Mouse (Mus musculus): ENCODE results near the gene Ndufaf5.
"Not testable (repeated sequence)": the region's sequence is repeated elsewhere in the genome, so short reads cannot be mapped to it uniquely, and the experiment has no call there.

Ndufaf5 gene

GRCm38 (mm10) chr2:140170127-140170802 lies at the start of gene Ndufaf5, which contains the start of gene Esf1:
Gene Ndufaf5, plus strand, starts transcription at chr2:140170649.
Gene Esf1, minus strand, starts transcription at chr2:140170564.
- peak; percentile 88 for DNase-seq (ENCODE audit: low read depth, low spot score)

GRCm38 (mm10) chr2:140125516-140125915 lies 44.9 kb upstream of the Ndufaf5 start:
- no peak for DNase-seq (ENCODE audit: low read depth, low spot score)

DNA sequence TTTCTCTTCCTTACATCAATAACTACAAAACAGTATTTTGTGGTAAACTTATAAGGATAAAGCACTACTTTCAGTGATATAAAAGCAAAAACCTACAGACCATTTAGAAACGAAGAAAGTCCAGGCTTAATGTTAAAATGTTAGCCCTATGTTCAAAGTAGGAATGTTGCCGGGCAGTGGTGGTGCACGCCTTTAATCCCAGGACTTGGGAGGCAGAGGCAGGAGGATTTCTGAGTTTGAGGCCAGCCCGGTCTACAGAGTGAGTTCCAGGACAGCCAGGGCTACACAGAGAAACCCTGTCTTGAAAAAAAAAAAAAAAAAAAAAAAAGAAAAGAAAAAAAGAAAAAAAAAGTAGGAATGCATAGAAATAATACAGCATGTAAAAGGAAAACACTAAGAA lies 18.7 kb upstream of the Ndufaf5 start, which contains the start of gene Gm17374:
Gm17374 (plus strand) TSS at position 301 of the 400 bp plus-strand sequence.
- DNase-seq (ENCODE audit: low read depth, low spot score) = not testable (repeated sequence)

DNA sequence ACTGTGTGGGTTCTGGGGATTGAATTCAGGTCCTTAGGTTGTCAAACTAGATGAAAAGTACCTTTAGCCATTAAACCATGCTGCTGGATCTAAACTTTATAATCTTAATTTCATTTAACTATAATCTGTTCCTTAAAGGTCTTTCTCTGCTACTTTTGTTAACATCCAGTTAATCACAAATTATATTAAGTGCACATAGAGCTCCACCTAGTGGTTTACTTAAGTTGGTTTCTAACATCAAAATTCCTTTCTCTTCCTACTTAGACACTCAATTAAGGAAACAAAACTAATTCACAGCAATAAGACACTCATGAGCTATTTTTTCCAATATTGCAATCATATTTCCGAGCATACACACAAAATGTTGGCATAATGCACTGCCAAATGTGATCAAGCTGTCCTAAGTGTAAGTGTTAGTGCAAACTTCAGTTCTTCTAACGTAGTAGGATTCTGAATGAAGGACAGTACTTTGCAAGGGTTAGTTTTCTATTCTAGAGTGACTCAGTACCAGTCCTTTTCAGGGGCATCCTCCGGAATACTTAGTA lies 11.2 kb upstream of the Ndufaf5 start:
- DNase-seq (ENCODE audit: low read depth, low spot score) = no peak

DNA sequence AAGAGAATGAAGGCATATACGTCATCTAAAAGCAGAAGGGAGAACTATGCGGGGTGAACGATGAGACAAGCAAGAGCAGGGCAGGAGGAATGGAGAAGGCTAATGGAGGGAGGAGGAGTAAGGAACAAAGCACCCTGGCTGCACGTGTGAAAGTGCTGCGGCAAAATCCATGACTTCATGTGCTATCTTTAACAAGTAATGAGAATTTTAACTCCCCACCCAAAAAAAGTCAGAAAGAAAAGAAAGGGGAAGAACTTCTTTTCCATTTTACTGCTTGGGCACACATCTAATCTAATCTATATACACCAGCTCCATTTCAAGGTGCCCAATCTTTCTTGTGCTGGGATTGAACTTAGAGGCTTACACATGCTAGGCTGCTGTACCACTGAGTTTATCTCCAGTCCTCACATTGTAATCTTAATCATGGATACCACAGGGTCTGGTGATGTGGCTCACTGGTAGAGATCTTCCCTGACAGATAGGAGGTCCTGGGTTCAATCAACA lies 7.0 kb upstream of the Ndufaf5 start:
- no peak for DNase-seq (ENCODE audit: low read depth, low spot score)

GRCm38 (mm10) chr2:140169057-140169456 lies 1.4 kb upstream of the Ndufaf5 start:
- no peak for DNase-seq (ENCODE audit: low read depth, low spot score)

- peak; percentile 65 for DNase-seq (ENCODE audit: low read depth, low spot score)
Measured at GRCm38 (mm10) chr2:140170803-140171553, 529 bp downstream of the Ndufaf5 start.

DNA sequence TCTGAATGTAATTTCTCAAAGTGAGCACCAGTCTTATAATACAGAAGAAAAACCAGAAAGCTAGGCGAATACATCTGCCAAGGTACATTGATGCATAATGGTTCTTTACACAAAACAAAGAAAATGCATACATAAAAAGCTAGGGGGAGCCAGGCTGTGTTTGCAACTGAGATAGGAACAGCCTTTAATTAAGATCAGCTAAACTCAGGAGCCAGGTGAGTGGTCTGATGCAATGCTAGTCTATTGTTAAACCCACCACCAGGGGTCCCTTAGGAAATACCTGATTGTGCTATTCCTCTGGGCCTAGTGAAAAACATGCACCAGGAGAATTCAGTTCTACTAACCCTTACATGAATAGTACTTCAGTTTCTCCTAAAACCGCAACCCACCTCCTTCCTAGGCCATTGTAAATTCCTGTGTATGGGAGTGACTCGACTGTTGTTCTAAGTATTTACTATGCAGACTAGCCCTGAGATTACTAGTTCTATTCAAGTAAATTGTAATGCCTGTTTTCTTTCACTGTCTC lies 15.3 kb downstream of the Ndufaf5 start:
- DNase-seq (ENCODE audit: low read depth, low spot score) = not testable (repeated sequence)

DNA sequence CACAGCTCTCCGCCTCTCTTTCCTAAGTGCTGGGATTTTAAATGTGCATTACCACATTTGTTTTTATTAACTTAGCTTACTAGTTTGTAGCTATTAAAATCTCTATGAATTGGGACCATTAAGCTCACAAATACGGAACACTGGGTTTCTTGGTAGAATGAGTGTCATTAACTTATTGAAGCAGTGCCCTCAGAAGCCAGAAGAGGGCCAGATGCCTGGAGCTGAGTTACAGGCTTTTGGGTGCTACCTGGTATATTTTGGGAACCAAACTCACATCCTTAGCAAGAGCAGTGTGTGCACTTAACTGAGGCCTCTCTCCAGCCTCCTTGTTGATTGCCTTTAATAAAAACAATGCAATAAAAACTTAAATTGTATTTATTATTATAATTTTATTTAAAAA lies 30.3 kb downstream of the Ndufaf5 start:
- DNase-seq (ENCODE audit: low read depth, low spot score) = no peak

DNA sequence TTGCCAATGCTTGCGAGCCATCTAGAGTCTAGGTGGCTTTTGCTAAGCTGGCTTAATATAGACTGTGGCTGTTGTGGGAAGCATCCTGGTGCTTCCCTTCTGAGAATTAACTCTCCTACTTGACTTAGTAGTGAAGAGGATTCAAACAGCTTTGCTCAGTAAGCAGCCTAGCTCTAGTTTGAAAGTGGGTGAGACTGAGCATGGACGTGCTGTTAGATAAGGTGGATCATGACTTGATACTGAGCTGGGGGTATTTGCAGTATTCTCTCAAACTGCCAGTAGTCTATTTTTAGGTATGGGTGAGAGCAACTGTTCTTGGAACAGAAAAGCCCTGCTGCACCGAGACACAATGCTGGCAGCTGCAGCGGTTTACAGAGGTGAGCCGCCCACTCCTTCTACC lies 32.1 kb downstream of the Ndufaf5 start:
- no peak for DNase-seq (ENCODE audit: low read depth, low spot score)

GRCm38 (mm10) chr2:140203756-140204155 lies 33.3 kb downstream of the Ndufaf5 start:
- DNase-seq (ENCODE audit: low read depth, low spot score) = no peak

DNA sequence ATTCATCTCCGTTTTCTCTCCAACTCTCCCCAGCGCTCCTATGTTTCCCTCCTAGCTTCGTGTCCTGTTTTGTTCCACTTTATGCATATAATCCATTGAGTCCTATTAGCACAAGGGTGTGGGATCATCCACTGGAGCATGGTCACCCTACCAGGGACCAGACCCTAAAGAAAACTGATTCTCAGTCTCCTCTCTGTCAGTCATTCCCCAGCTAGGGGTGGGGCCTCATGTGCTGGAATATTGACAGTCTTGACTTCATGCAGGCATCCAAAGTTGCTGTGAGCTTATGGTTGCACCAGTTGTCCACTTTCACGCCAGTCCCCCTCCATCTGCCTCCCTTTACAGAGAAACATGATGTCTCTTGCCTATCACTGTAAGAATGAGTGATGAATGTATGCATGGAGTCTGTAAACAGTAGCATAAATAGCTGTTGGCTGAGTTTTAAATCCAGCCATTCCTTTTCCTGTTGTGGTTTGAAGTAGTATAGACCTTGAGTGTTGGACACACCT lies 44.1 kb downstream of the Ndufaf5 start:
- DNase-seq (ENCODE audit: low read depth, low spot score) = no peak

DNA sequence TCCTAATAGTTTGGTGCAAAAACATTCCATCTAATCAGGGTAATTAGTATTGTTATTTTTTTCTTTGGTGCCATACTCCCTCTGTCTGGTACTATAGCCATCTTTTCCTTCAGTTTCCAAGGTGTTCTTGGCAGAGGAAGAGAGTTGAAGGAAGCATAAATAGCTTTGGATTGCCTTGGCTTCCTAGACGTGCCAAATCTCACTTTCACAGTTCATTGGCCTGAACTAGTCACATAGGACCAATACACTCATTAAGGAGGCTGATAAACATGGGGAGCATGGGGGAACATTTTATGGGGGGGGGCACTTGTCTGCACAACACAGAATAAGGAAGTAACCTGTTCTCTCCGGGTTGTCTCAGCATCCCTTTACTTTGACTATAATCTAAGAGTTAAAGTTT lies 45.0 kb downstream of the Ndufaf5 start:
- no peak for DNase-seq (ENCODE audit: low read depth, low spot score)

DNA sequence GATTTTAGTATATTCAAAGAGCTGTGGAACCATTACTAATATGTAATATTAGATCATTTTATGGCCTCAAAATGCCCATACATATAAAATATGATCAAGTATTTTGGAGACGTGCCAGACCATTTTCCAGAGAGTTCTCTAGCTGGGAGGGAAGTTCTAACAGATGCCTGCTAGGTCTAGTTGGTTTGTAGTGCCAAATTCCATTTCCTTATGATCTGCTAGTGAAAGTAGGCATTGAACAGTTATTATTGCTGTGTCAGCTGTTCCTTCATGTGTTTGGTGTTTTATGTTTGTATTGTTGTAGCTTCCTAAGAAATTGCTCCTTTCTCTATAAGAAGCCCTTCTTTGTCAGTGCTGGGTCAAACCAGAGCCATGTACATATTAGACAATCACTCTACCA lies 45.5 kb downstream of the Ndufaf5 start:
- no peak for DNase-seq (ENCODE audit: low read depth, low spot score)

- no peak for DNase-seq (ENCODE audit: low read depth, low spot score)
Measured at GRCm38 (mm10) chr2:140220325-140220724, 49.9 kb downstream of the Ndufaf5 start.

DNA sequence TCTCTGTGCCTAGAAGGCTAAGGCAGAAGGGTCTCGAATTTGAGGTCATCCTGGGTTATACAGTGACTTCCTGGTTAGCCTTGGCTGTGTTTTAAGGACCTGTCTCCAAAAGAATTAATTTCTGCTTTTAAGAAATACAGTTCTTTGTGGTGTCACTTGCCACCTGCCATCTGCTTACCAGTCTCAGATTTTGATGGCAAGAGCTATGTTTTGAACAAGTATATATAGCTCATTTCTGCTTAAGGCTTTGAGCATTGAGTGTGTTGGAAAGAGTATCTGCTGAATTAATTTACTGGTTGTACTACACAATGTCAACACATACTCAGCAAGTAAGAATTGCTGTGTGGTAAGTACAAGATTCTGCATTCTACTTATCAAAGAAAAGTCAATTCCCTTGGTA lies 59.8 kb downstream of the Ndufaf5 start:
- no peak for DNase-seq (ENCODE audit: low read depth, low spot score)

DNA sequence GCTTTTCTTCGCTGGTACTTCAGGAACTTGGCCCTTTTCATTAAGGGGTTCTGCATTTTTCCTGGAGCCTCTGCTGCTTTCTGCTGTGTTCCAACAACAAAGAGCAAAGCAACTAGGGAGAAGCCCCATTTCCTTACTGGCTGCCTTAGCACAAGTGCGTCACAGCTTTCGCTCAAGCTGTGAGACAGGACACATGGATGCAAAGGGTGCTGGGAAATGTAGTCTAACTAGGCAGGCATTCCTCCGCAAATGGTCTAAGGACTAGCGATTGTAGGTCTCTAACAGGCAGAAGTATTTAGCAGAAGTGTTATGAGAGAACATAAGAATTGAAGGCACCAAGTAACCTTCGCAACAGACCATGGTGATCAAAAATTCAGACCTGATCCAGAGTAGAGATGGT lies 66.8 kb downstream of the Ndufaf5 start:
- no peak for DNase-seq (ENCODE audit: low read depth, low spot score)

- DNase-seq (ENCODE audit: low read depth, low spot score) = no peak
Measured at GRCm38 (mm10) chr2:140242398-140242797, 71.9 kb downstream of the Ndufaf5 start.

DNA sequence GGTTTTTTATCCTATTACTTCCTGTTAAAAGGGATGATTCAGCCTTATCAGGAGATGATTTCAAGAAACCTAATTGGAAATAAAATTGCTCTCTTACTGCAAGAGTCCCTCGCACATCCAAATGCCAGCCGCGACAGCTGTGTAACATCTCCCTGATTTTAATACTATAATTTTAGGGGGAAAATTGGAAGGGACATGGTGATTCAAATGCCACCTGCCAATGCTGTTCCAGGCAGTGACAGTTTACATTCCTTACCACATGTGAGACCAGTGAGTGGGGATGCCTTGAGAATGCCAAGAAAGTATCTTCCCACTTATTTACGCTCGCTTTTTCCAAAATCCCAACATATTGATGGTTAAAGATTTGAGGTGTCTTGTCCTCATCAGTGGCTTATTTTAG lies 72.7 kb downstream of the Ndufaf5 start:
- no peak for DNase-seq (ENCODE audit: low read depth, low spot score)
